Mouse (Mus musculus) midbrain, embryonic 16.5 days (tissue): ENCODE results near the gene Gm12216. TPM values are rescaled to one million over a fixed set of nuclear protein-coding genes. Genes with fewer than 3 reads are reported as not detected.

Experiments used
- ATAC-seq: fragments of 200-750 bp; cut with Nextera tagmentation; 2 replicates; pipeline ENCODE4 v1.8.0; 2017; ENCODE audit warnings: moderate TSS enrichment
- H3K27ac ChIP-seq: fragments of 300-500 bp; sonication (generic); 2 replicates; pipeline ENCODE4 v1.5.1; 2014; ENCODE audit warnings: mild to moderate bottlenecking, low read length, mixed read lengths
- H3K27me3 ChIP-seq: fragments of 300-500 bp; sonication (generic); 2 replicates; pipeline ENCODE4 v1.6.1; 2014; ENCODE audit warnings: low read depth, low read length, mixed read lengths; ENCODE audit not compliant: control insufficient read depth, insufficient read depth
- H3K36me3 ChIP-seq: fragments of 300-500 bp; sonication (generic); 2 replicates; pipeline ENCODE4 v1.6.1; 2014; ENCODE audit warnings: mild to moderate bottlenecking, low read length, moderate library complexity, mixed read lengths; ENCODE audit not compliant: control insufficient read depth, insufficient read depth
- H3K4me1 ChIP-seq: fragments of 300-500 bp; sonication (generic); 2 replicates; pipeline ENCODE4 v1.6.1; 2014; ENCODE audit warnings: mild to moderate bottlenecking, low read length, mixed read lengths; ENCODE audit not compliant: control insufficient read depth, insufficient read depth
- H3K4me2 ChIP-seq: fragments of 300-500 bp; sonication (generic); 2 replicates; pipeline ENCODE4 v1.6.1; 2014; ENCODE audit warnings: mild to moderate bottlenecking, low read length, mixed read lengths
- H3K4me3 ChIP-seq: fragments of 300-500 bp; sonication (generic); 2 replicates; pipeline ENCODE4 v1.5.1; 2014; ENCODE audit warnings: low read depth, mild to moderate bottlenecking, low read length, moderate library complexity, mixed read lengths
- H3K9ac ChIP-seq: fragments of 300-500 bp; sonication (generic); 2 replicates; pipeline ENCODE4 v1.6.1; 2014; ENCODE audit warnings: low read depth, low read length, mixed read lengths
- H3K9me3 ChIP-seq: fragments of 300-500 bp; sonication (generic); replicated peaks from 2 replicates; pipeline ENCODE4 v1.6.1; 2014; ENCODE audit warnings: mild to moderate bottlenecking, low read length, mixed read lengths; ENCODE audit not compliant: control insufficient read depth, poor library complexity, severe bottlenecking
- WGBS: fragments of 180-500 bp; shearing (Covaris S2); extraction: QIAGEN DNeasy Blood & Tissue Kit; methylation state at CpG from one replicate; pipeline ENCODE4 v1.1.7; 2014; 5-methylcytosine and 5-hydroxymethylcytosine counted together
- polyA plus RNA-seq: library from polyadenylated mRNA; unstranded; fragments of >200 nt; fragmentation: Nextera tagmentation; extraction: Ambion mirVana; gene quantifications from 2 replicates; pipeline ENCODE4 v1.2.1, GENCODE M21; 2015

The Gm12216 gene
- polyA plus RNA-seq, 1 experiment from 2014 or later = 0.31 TPM

DNA sequence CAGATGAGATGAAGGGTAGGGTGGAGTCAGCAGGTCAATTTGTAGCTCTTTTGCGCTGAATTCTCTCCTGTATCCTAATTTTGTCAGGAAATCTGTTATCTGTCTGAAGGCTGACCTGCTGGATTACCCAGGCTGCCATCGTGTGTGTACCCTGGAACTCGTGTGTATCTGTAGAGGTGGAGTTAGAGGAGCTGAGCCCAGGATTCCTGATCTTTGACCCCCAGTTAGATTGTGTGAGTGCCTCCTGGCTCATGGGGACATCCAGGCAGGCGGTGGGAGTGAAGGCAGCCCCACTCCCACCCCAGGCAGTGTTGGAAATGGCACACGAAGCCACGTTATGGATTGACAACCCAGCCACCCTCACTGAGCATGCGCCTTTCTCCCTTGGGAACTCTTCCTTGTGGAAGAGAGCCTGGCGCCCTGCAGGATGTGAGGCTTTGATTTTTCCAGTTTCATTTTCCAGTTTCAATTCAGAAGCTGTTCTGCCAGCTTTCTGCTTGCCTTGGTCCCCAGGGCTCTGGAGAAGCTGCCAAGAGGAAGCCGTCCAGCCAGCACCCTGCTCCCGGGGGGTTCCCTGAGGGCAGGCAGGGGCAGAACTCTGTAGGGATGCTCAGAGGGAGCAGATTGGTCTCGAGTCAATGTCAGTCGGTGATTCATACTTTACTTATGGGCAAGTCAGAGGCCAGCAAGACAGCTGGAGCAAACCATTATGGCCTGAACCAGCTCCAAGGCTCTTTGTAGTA, 62.5 kb downstream of the Gm12216 start:
- Histone ChIP-seq H3K9me3 (no peaks in the 10 kb centered on the region), H3K4me2 (no peak overlapping the region), H3K4me1 (peaks cover 4% of the 10 kb centered on the region; the same call in 1 of the 2 replicates), H3K9ac (no peak overlapping the region), H3K36me3 (no peaks in the 10 kb centered on the region), H3K27me3 (no peaks in the 10 kb centered on the region), H3K4me3 (no peak overlapping the region), H3K27ac (peak overlapping the region; percentile 39; the same call in 1 of the 2 replicates)
- no peak for ATAC-seq
- WGBS = 63% methylated on average over 12 of the region's 12 CpGs

DNA sequence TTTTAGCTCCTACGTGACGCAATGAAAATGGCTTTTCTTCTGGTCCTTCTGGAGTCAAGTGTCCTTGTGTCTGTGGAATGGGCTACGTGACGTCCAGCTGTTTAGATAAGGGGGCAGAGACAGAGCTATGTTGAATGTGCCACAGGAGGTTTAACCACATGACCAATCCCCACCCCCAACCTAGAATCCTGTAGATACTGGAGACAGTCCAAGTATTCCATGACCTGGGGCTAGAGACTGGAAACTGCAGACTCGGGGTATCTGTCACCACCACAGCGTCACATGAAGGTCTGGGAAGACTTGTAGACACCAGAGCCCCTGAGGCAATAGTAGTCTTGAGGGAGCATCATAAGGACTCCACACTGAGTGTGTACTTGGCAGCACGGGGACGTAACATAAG, 63.2 kb downstream of the Gm12216 start:
- Histone ChIP-seq H3K4me2 (no peak overlapping the region), H3K9ac (no peak overlapping the region), H3K27ac (no peak overlapping the region), H3K4me1 (peaks cover 4% of the 10 kb centered on the region; the same call in 1 of the 2 replicates), H3K36me3 (no peaks in the 10 kb centered on the region), H3K27me3 (no peaks in the 10 kb centered on the region), H3K9me3 (no peaks in the 10 kb centered on the region), H3K4me3 (no peak overlapping the region)
- ATAC-seq = no peak
- 78% methylated on average over 8 of the region's 8 CpGs for WGBS

DNA sequence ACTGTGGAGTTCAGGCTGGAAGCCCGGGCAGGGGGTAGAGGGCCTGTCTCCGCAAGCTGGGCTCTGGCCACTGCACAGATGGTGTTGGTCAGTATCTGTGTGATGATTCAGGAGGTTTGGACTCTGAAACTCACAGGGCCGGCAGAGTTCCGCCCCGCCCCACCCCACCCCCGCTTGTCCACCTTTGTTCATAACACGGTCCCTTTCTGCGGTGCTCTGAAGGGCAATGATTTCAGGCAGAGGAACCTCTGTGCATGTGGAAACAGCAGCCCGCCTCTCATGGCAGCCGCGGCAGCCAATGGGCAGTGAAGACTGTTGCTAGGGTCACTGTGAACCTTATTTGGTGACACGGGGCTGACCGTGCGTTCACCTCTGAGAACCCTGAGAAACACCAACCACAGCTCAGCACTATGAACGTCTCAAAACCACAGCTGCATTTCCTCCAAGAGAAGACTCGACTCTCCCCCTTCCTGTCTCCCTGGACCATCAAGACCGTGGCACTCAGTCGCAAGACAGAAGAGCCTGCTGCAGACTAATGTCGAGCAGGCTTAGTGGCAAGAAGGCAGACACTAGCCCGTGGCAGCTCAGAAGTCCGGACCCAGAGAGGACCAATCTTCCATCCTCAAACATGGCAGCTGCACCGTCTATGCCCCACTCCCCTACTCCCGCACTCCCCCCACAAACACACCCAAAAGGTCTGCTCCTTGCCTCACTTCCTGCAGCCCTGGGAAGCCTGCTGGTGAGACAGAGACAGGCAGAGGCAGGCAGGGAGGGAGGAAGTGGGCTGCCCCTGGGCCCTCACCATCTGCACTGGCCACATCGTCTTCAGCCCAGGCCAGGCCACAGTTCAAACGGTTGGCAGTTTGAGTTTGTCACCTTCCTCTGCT, 64.1 kb downstream of the Gm12216 start:
- no peak for ATAC-seq
- no peak overlapping the region for H3K27ac ChIP-seq
- WGBS = 80% methylated on average over 25 of the region's 25 CpGs

DNA sequence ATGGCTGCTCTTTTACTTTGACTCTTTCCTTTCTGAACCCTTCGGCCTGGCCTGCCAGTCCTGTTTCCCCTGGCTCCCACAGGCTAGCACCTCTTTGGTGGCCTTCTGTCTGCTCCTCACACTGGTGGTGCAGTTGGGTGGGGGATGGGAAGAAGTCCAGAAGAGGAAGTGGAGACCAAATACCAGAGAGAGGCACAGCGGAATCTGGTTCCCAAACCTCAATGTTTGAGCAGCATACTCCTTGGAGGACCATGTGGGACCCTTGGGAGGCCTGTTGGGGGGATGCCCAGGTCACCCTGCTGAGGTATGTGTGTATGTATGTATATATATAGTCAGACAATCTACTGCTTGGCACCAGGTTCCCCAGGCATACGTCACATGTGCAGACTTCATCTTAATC, 65.0 kb downstream of the Gm12216 start:
- no peaks in the 10 kb centered on the region for H3K36me3 ChIP-seq
- no peaks in the 10 kb centered on the region for H3K27me3 ChIP-seq
- H3K4me3 ChIP-seq = no peak overlapping the region
- H3K4me1 ChIP-seq = peaks cover 4% of the 10 kb centered on the region; the same call in 1 of the 2 replicates
- H3K4me2 ChIP-seq = no peak overlapping the region
- WGBS = 69% methylated on average over 3 of the region's 3 CpGs
- no peaks in the 10 kb centered on the region for H3K9me3 ChIP-seq
- H3K27ac ChIP-seq = no peak overlapping the region
- no peak for ATAC-seq
- H3K9ac ChIP-seq = no peak overlapping the region

More for the DNA sequence above, 64.1 kb downstream of the Gm12216 start:
- H3K4me1 ChIP-seq = peaks cover 4% of the 10 kb centered on the region; the same call in 1 of the 2 replicates
- H3K4me2 ChIP-seq = no peak overlapping the region
- H3K9ac ChIP-seq = no peak overlapping the region
- no peaks in the 10 kb centered on the region for H3K27me3 ChIP-seq
- H3K9me3 ChIP-seq = no peaks in the 10 kb centered on the region
- no peak overlapping the region for H3K4me3 ChIP-seq
- no peaks in the 10 kb centered on the region for H3K36me3 ChIP-seq

DNA sequence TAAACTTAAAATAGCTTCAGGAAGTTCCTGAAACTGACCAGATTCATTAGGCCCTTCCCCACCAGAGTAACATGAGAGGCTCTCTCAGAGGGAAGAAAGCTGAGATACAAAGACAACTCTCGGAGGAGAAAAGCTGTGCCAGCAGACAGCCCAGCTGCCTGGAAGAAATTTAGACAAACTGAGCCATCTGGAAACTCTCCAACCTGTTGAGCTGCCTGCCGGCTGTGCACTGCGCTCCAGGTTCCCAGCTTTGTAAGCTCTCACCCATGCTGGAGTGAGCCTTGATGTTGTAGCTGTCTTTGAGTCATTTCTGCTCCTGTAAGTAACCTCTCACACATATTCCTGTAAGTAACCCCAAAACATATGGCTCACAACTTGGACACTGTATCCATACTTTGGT, 66.1 kb downstream of the Gm12216 start:
- Histone ChIP-seq H3K36me3 (no peaks in the 10 kb centered on the region), H3K9ac (no peak overlapping the region), H3K27me3 (no peaks in the 10 kb centered on the region), H3K9me3 (no peaks in the 10 kb centered on the region), H3K4me1 (peaks cover 4% of the 10 kb centered on the region; the same call in 1 of the 2 replicates), H3K4me2 (no peak overlapping the region), H3K27ac (no peak overlapping the region), H3K4me3 (no peak overlapping the region)
- ATAC-seq = no peak
- 64% methylated on average over 3 of the region's 3 CpGs for WGBS

DNA sequence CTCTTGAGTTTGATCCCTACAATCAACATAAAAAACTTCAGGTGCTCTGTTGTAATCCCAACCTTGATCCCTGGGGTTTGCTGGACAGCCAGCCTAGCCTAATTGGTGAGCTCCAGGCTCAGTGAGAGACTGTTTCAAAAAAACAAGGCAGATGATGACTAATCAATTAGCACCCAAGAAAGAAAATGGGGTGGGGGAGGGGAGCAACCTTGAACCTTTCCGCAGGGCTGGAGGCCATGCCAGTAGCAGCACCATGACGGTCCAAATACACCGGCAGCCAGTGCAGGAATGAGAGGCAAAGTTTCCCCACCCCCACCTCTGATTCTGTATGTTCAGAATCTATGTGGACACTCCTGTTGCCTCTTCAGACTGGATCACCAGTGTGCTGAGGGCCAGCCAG, 69.8 kb downstream of the Gm12216 start:
- Histone ChIP-seq H3K9ac (no peak overlapping the region), H3K27me3 (no peaks in the 10 kb centered on the region), H3K4me2 (no peak overlapping the region), H3K4me3 (no peak overlapping the region), H3K4me1 (no peaks in the 10 kb centered on the region), H3K9me3 (no peaks in the 10 kb centered on the region), H3K36me3 (no peaks in the 10 kb centered on the region), H3K27ac (no peak overlapping the region)
- WGBS = 73% methylated on average over 3 of the region's 3 CpGs
- ATAC-seq = no peak

DNA sequence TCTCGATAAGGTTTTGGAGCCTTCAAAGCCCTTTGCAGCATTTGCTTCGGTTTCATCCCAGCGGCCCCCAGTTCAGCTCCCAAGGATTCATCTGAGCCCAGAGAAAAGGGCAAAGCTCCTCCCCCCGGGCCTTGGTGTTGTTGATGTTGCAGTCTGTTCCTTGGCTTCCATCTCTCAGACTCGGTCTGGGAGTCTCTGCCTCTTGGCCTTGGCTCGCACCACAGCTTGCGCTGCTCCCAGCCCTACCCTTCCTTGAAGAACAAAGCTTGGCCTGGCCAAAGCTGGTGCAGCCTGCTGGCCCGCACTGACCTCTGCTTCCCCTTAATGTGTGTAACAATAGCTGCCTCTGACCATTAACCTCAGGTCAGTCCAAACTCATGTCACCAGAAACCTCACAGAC, 70.9 kb downstream of the Gm12216 start:
- Histone ChIP-seq H3K36me3 (no peaks in the 10 kb centered on the region), H3K4me3 (no peak overlapping the region), H3K4me2 (no peak overlapping the region), H3K27me3 (no peaks in the 10 kb centered on the region), H3K27ac (no peak overlapping the region), H3K9ac (no peak overlapping the region), H3K9me3 (no peaks in the 10 kb centered on the region), H3K4me1 (no peaks in the 10 kb centered on the region)
- WGBS = 72% methylated on average over 8 of the region's 8 CpGs
- ATAC-seq = no peak

DNA sequence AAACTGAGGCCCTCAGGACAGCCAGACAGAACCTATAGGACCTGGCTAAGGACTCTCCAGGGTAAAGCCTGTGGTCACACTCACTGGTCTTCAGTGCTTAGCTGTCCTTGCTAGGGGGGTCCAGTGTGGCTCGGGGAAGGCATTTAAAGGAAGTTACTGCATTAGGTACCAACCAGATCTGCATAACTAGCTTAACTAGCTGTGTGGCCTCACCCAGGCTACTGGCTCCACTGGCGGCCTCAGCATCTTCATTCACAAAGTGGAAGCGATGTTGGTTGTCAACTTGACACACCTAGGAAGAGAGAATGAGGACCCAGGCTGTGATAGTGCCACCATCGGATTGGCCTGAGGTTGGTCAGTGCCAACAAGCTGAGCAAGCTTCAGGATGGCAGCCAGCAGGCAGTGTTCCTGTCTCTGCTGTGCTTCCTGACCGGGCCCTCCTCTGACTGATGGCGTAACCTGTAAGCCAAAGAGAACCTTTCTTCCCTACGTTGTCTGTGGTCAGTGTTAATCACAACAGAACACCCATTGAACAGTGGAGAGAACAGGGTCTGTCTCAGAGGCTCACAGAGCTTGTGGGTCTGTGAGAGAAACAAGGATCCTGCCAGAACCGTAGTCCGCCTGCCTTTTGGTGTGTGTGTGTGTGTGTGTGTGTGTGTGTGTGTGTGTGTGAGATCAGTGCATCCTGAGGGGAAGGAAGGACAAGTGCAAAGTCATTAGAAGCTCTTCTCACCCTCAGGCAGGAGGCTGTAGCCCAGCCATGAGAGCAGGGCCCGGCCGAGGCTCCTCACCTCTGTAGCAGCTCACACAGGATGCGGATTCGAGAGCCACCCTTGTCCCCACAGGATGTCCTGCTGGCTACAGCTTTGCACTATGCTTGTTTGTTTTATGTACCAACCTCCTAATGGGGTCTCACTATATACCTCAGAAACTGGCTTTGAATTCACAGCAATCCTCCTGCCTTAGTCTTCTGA, 72.7 kb downstream of the Gm12216 start:
- Histone ChIP-seq H3K4me1 (no peaks in the 10 kb centered on the region), H3K27me3 (no peaks in the 10 kb centered on the region), H3K27ac (no peak overlapping the region), H3K9me3 (no peaks in the 10 kb centered on the region), H3K4me2 (no peak overlapping the region), H3K9ac (no peak overlapping the region), H3K4me3 (no peak overlapping the region), H3K36me3 (no peaks in the 10 kb centered on the region)
- ATAC-seq = no peak
- WGBS = 86% methylated on average over 13 of the region's 13 CpGs
